Mouse (Mus musculus) cerebellum, adult (tissue): ENCODE data around the gene 1700020D05Rik.

Experiments used
- ATAC-seq: cut with Nextera tagmentation; 2 replicates; pipeline ENCODE4 v1.9.2; 2017; ENCODE audit warnings: mild to moderate bottlenecking, moderate library complexity, mixed read lengths; ENCODE audit not compliant: insufficient number of reproducible peaks, low FRiP score, low TSS enrichment

The 1700020D05Rik gene

GRCm38 (mm10) chr19:5503687-5504086 lies at the start of gene 1700020D05Rik:
Gene 1700020D05Rik, minus strand, starts transcription at chr19:5503787.
- no peak for ATAC-seq

GRCm38 (mm10) chr19:5547471-5548056 lies 44.0 kb upstream of the 1700020D05Rik start:
- no peak for ATAC-seq

- ATAC-seq: no peak
Measured at GRCm38 (mm10) chr19:5544031-5544430, 40.4 kb upstream of the 1700020D05Rik start.

- ATAC-seq: no peak
Measured at GRCm38 (mm10) chr19:5543362-5543761, 39.8 kb upstream of the 1700020D05Rik start.

- ATAC-seq: no peak
Measured at GRCm38 (mm10) chr19:5538786-5539185, 35.2 kb upstream of the 1700020D05Rik start.

GRCm38 (mm10) chr19:5532520-5532919 lies 28.9 kb upstream of the 1700020D05Rik start:
- no peak for ATAC-seq

- ATAC-seq: no peak
Measured at GRCm38 (mm10) chr19:5530138-5530524, 26.5 kb upstream of the 1700020D05Rik start.

- ATAC-seq: peak; percentile 86; the same call in 1 of the 2 replicates
Measured at GRCm38 (mm10) chr19:5529325-5530137, 25.9 kb upstream of the 1700020D05Rik start.

- no peak for ATAC-seq
Measured at GRCm38 (mm10) chr19:5525204-5525603, 21.6 kb upstream of the 1700020D05Rik start.

- no peak for ATAC-seq
Measured at GRCm38 (mm10) chr19:5518721-5519120, 15.1 kb upstream of the 1700020D05Rik start.

- ATAC-seq: no peak
Measured at GRCm38 (mm10) chr19:5516906-5517505, 13.4 kb upstream of the 1700020D05Rik start.

GRCm38 (mm10) chr19:5515840-5516777 lies 12.5 kb upstream of the 1700020D05Rik start:
- ATAC-seq: no peak

GRCm38 (mm10) chr19:5513005-5513349 lies 9.4 kb upstream of the 1700020D05Rik start:
- ATAC-seq: no peak

- ATAC-seq: no peak
Measured at GRCm38 (mm10) chr19:5512091-5513004, 8.8 kb upstream of the 1700020D05Rik start.

- ATAC-seq: no peak
Measured at GRCm38 (mm10) chr19:5511074-5511632, 7.6 kb upstream of the 1700020D05Rik start.

- ATAC-seq: peak; percentile 100
Measured at GRCm38 (mm10) chr19:5510031-5511026, 6.7 kb upstream of the 1700020D05Rik start, which contains the start of gene Snx32. Gene Snx32, minus strand, starts transcription at chr19:5510538.

- ATAC-seq: no peak
Measured at GRCm38 (mm10) chr19:5500330-5500875, 3.2 kb downstream of the 1700020D05Rik start.

- ATAC-seq: no peak
Measured at GRCm38 (mm10) chr19:5496052-5496370, 7.6 kb downstream of the 1700020D05Rik start.
